Comparison of ENCODE assay signal across 8 mouse cellular contexts in genomic region chr1:138618012-138618354, GRCm38 (mm10). TPM values are rescaled to one million over a fixed set of nuclear protein-coding genes. Genes with fewer than 3 reads are reported as not detected.
DNase-seq lines count a peak whose midpoint lies in the region; ATAC-seq and TF ChIP-seq lines count a peak whose summit lies in the region.

No protein-coding gene starts in this region.

- H3K4me1 ChIP-seq in forebrain, embryonic 13.5 days: peaks cover 26% of the 10 kb centered on the region
- peaks cover 11% of the 10 kb centered on the region for H3K4me1 ChIP-seq in liver, embryonic 16.5 days (ENCODE audit: control insufficient read depth, low read depth, low read length)
- H3K4me1 ChIP-seq in neural tube, embryonic 12.5 days: peaks cover 3% of the 10 kb centered on the region; the same call in 1 of the 2 replicates
- H3K4me1 ChIP-seq in stomach, postnatal 0 days (replicated peaks; ENCODE audit: control insufficient read depth, insufficient read depth): no peaks in the 10 kb centered on the region

- H3K4me3 ChIP-seq in forebrain, embryonic 13.5 days: peak overlapping the region; percentile 77
- H3K4me3 ChIP-seq in liver, embryonic 16.5 days (ENCODE audit: low read depth, low read length): peak overlapping the region; percentile 87
- peak overlapping the region; percentile 36 for H3K4me3 ChIP-seq in neural tube, embryonic 12.5 days
- H3K4me3 ChIP-seq in stomach, postnatal 0 days (ENCODE audit: low read depth, low read length): peak overlapping the region; percentile 97

- no peaks in the 10 kb centered on the region for H3K27me3 ChIP-seq in forebrain, embryonic 13.5 days
- no peaks in the 10 kb centered on the region for H3K27me3 ChIP-seq in liver, embryonic 16.5 days (ENCODE audit: control insufficient read depth, insufficient read depth, low read depth, low read length)
- no peaks in the 10 kb centered on the region for H3K27me3 ChIP-seq in neural tube, embryonic 12.5 days (replicated peaks)
- no peaks in the 10 kb centered on the region for H3K27me3 ChIP-seq in stomach, postnatal 0 days (ENCODE audit: control insufficient read depth, insufficient read depth, low read length)

- no peak for TF ChIP-seq EP300 in stomach, postnatal 0 days (optimal IDR thresholded peaks at IDR 0.05)

- TF ChIP-seq CTCF in stomach, postnatal 0 days (IDR thresholded peaks at IDR 0.05; ENCODE audit: low read depth): peak; percentile 56

- intact Hi-C loops in heart, postnatal 10 days (cut with DNase I): loop anchor here (2.0 to 5.0 kb wide), 2 partner anchors 41 to 111 kb away; no protein-coding TSS in a partner anchor

- peak; percentile 90 for ATAC-seq in cerebellum, adult (ENCODE audit: insufficient number of reproducible peaks, low FRiP score, low TSS enrichment)
- peak; percentile 84 for ATAC-seq in forebrain, embryonic 13.5 days
- peak; percentile 78 for ATAC-seq in liver, embryonic 16.5 days (ENCODE audit: low read depth)
- peak; percentile 77 for ATAC-seq in neural tube, embryonic 12.5 days (ENCODE audit: low FRiP score, low read depth)
- peak; percentile 87 for ATAC-seq in stomach, postnatal 0 days (ENCODE audit: low FRiP score, low TSS enrichment)

- peak overlapping the region; percentile 58 for H3K9ac ChIP-seq in forebrain, embryonic 13.5 days
- peak overlapping the region; percentile 55 for H3K9ac ChIP-seq in liver, embryonic 16.5 days (ENCODE audit: low read depth, low read length)
- H3K9ac ChIP-seq in neural tube, embryonic 12.5 days: peak overlapping the region; percentile 47; the same call in 1 of the 2 replicates
- peak overlapping the region; percentile 58 for H3K9ac ChIP-seq in stomach, postnatal 0 days (ENCODE audit: low read length)

- H3K9me3 ChIP-seq in forebrain, embryonic 13.5 days (replicated peaks): no peaks in the 10 kb centered on the region
- H3K9me3 ChIP-seq in liver, embryonic 16.5 days (replicated peaks; ENCODE audit: control insufficient read depth, low read length): no peaks in the 10 kb centered on the region
- H3K9me3 ChIP-seq in neural tube, embryonic 12.5 days: no peaks in the 10 kb centered on the region
- H3K9me3 ChIP-seq in stomach, postnatal 0 days (ENCODE audit: control insufficient read depth, low read length): no peaks in the 10 kb centered on the region

- WGBS in forebrain, embryonic 13.5 days: 1% methylated on average over 11 of the region's 11 CpGs
- WGBS in large intestine, adult 2 months: under 1% methylated on average over 11 of the region's 11 CpGs
- WGBS in liver, embryonic 16.5 days (ENCODE audit: insufficient replicate concordance): 2% methylated on average over 11 of the region's 11 CpGs
- WGBS in neural tube, embryonic 12.5 days: 2% methylated on average over 11 of the region's 11 CpGs
- 2% methylated on average over 11 of the region's 11 CpGs for WGBS in stomach, postnatal 0 days

- DNase-seq in ES-CJ7 (ENCODE audit: low read depth, low spot score): peak; percentile 85
- peak; percentile 94 to 95 for DNase-seq in heart, postnatal 10 days
- peak; percentile 52 for DNase-seq in large intestine, adult 2 months (ENCODE audit: low read depth, low spot score)
- DNase-seq in stomach, postnatal 0 days (ENCODE audit: low spot score): peak; percentile 89

- peak overlapping the region; percentile 1; the same call in 1 of the 2 replicates for H3K27ac ChIP-seq in forebrain, embryonic 13.5 days
- H3K27ac ChIP-seq in liver, embryonic 16.5 days (ENCODE audit: low read length): peak overlapping the region; percentile 98
- no peak overlapping the region for H3K27ac ChIP-seq in neural tube, embryonic 12.5 days
- peak overlapping the region; percentile 63 for H3K27ac ChIP-seq in stomach, postnatal 0 days (replicated peaks)

- peak overlapping the region; percentile 80 for H3K4me2 ChIP-seq in forebrain, embryonic 13.5 days
- H3K4me2 ChIP-seq in liver, embryonic 16.5 days (ENCODE audit: low read depth, low read length): peak overlapping the region; percentile 80
- H3K4me2 ChIP-seq in neural tube, embryonic 12.5 days (replicated peaks): peak overlapping the region; percentile 77
- H3K4me2 ChIP-seq in stomach, postnatal 0 days (replicated peaks; ENCODE audit: low read depth): peak overlapping the region; percentile 76

- H3K36me3 ChIP-seq in forebrain, embryonic 13.5 days (ENCODE audit: poor library complexity, severe bottlenecking): no peaks in the 10 kb centered on the region
- no peaks in the 10 kb centered on the region for H3K36me3 ChIP-seq in liver, embryonic 16.5 days (ENCODE audit: control insufficient read depth, insufficient read depth)
- no peaks in the 10 kb centered on the region for H3K36me3 ChIP-seq in neural tube, embryonic 12.5 days
- H3K36me3 ChIP-seq in stomach, postnatal 0 days (ENCODE audit: control insufficient read depth, insufficient read depth, low read length): no peaks in the 10 kb centered on the region

RNA-seq across cellular contexts. Expression of gene Nek7, which starts 2.0 kb away (rescaled TPM):
- 19.8 and 20.6 TPM in 2 replicates for polyA plus RNA-seq in forebrain, embryonic 13.5 days (2015; fragmentation: Nextera tagmentation; extraction: Ambion mirVana)
- total RNA-seq in heart, postnatal 10 days (2021): 10 to 100 TPM; 62.1 to 63.5 TPM
- 3.7 and 5.2 TPM in 2 replicates for polyA plus RNA-seq in large intestine, adult 2 months (2012; rRNA removed)
- 15.3 and 15.4 TPM in 2 replicates for polyA plus RNA-seq in liver, embryonic 16.5 days (2015; fragmentation: Nextera tagmentation; extraction: Ambion mirVana)
- polyA plus RNA-seq in neural tube, embryonic 12.5 days (2016; fragmentation: Nextera tagmentation; extraction: Ambion mirVana): 17.2 and 17.6 TPM in 2 replicates
- polyA plus RNA-seq in stomach, postnatal 0 days (2015; fragmentation: Nextera tagmentation; extraction: Ambion mirVana): 35.8 and 40.0 TPM in 2 replicates

Comparison
In these comparisons a context has a peak if more than half of its experiments do, and no peak if none do; other contexts are left out.
1. H3K4me3 ChIP-seq: peak in every context shown above with its lines; median percentile 97 in stomach, postnatal 0 days; 87 in liver, embryonic 16.5 days; 77 in forebrain, embryonic 13.5 days; 36 in neural tube, embryonic 12.5 days.